Mouse (Mus musculus): ENCODE measurements at regions not wholly inside any gene's neighbourhood (a gene's known extent, or its start where the extent isn't known, plus 50 kb on each side); places are given as distances from the start of the nearest gene placed in this dataset.

GRCm38 (mm10) chr17:47210441-47211196 lies 158.1 kb upstream of the Mrps10 start:
- no peaks in the 10 kb centered on the region for H3K36me3 ChIP-seq (ENCODE audit: control insufficient read depth, insufficient read depth, low read length)
- no peaks in the 10 kb centered on the region for H3K27me3 ChIP-seq (replicated peaks; ENCODE audit: control insufficient read depth, insufficient read depth, low read length)
- DNase-seq, result no peak
- H3K4me1 ChIP-seq (ENCODE audit: control insufficient read depth, insufficient read depth, low read length), result no peaks in the 10 kb centered on the region
- WGBS, result 83% methylated on average over 22 of the region's 22 CpGs
- no peak for TF ChIP-seq CTCF (conservative IDR thresholded peaks at IDR 0.05; ENCODE audit: insufficient read depth, insufficient read length, low read depth, low read length)
- no peak for TF ChIP-seq POLR2A (IDR thresholded peaks at IDR 0.05; ENCODE audit: low read depth, low read length)
- no peak overlapping the region for H3K4me3 ChIP-seq (ENCODE audit: insufficient read depth, low read depth, low read length)
- H3K27ac ChIP-seq (ENCODE audit: insufficient read depth, low read depth, low read length), result no peak overlapping the region

GRCm38 (mm10) chr17:47208886-47209585 lies 159.7 kb upstream of the Mrps10 start:
- H3K4me3 ChIP-seq (ENCODE audit: insufficient read depth, low read depth, low read length), result no peak overlapping the region
- no peaks in the 10 kb centered on the region for H3K4me1 ChIP-seq (ENCODE audit: control insufficient read depth, insufficient read depth, low read length)
- no peaks in the 10 kb centered on the region for H3K36me3 ChIP-seq (ENCODE audit: control insufficient read depth, insufficient read depth, low read length)
- no peak overlapping the region for H3K27ac ChIP-seq (ENCODE audit: insufficient read depth, low read depth, low read length)
- DNase-seq, result no peak
- no peak for TF ChIP-seq CTCF (conservative IDR thresholded peaks at IDR 0.05; ENCODE audit: insufficient read depth, insufficient read length, low read depth, low read length)
- TF ChIP-seq POLR2A (IDR thresholded peaks at IDR 0.05; ENCODE audit: low read depth, low read length), result no peak
- H3K27me3 ChIP-seq (replicated peaks; ENCODE audit: control insufficient read depth, insufficient read depth, low read length), result no peaks in the 10 kb centered on the region
- WGBS, result 89% methylated on average over 16 of the region's 16 CpGs

DNA sequence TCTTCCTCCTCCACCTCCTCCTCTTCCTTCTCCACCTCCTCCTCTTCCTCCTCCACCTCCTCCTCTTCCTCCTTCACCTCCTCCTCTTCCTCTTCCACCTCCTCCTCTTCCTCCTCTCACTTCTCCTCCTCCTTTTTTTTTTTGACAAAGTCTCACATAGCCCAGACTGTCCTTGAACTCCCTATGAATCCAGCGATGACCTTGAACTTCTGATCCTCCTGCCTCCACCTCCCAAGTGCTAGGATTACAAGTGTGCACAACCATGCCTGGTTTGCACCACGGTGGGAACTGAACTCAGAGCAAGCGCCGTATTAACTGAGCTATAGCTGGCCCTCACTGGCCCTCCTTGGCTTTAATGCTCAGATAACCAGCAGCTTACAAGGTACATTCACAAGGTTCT lies 161.2 kb upstream of the Mrps10 start:
- DNase-seq, result no peak
- TF ChIP-seq POLR2A (IDR thresholded peaks at IDR 0.05; ENCODE audit: low read depth, low read length) (no peak), CTCF (conservative IDR thresholded peaks at IDR 0.05; ENCODE audit: insufficient read depth, insufficient read length, low read depth, low read length) (no peak)
- WGBS, result 92% methylated on average over 4 of the region's 4 CpGs

GRCm38 (mm10) chr17:47204470-47205162 lies 164.1 kb upstream of the Mrps10 start:
- Histone ChIP-seq H3K4me3 (ENCODE audit: insufficient read depth, low read depth, low read length) (no peak overlapping the region), H3K36me3 (ENCODE audit: control insufficient read depth, insufficient read depth, low read length) (no peaks in the 10 kb centered on the region), H3K27ac (ENCODE audit: insufficient read depth, low read depth, low read length) (no peak overlapping the region), H3K27me3 (replicated peaks; ENCODE audit: control insufficient read depth, insufficient read depth, low read length) (no peaks in the 10 kb centered on the region), H3K4me1 (ENCODE audit: control insufficient read depth, insufficient read depth, low read length) (no peaks in the 10 kb centered on the region)
- DNase-seq, result no peak
- 59% methylated on average over 7 of the region's 7 CpGs for WGBS
- TF ChIP-seq POLR2A (IDR thresholded peaks at IDR 0.05; ENCODE audit: low read depth, low read length) (no peak), CTCF (conservative IDR thresholded peaks at IDR 0.05; ENCODE audit: insufficient read depth, insufficient read length, low read depth, low read length) (no peak)

More for the DNA sequence above, 161.2 kb upstream of the Mrps10 start:
- H3K27me3 ChIP-seq (replicated peaks; ENCODE audit: control insufficient read depth, insufficient read depth, low read length), result no peaks in the 10 kb centered on the region
- H3K4me1 ChIP-seq (ENCODE audit: control insufficient read depth, insufficient read depth, low read length), result no peaks in the 10 kb centered on the region
- no peak overlapping the region for H3K27ac ChIP-seq (ENCODE audit: insufficient read depth, low read depth, low read length)
- H3K36me3 ChIP-seq (ENCODE audit: control insufficient read depth, insufficient read depth, low read length), result no peaks in the 10 kb centered on the region
- H3K4me3 ChIP-seq (ENCODE audit: insufficient read depth, low read depth, low read length), result no peak overlapping the region

GRCm38 (mm10) chr17:47199206-47199605 lies 169.5 kb upstream of the Mrps10 start:
- WGBS, result 81% methylated on average over 10 of the region's 10 CpGs
- H3K27me3 ChIP-seq (replicated peaks; ENCODE audit: control insufficient read depth, insufficient read depth, low read length), result no peaks in the 10 kb centered on the region
- DNase-seq, result no peak
- no peak for TF ChIP-seq POLR2A (IDR thresholded peaks at IDR 0.05; ENCODE audit: low read depth, low read length)
- TF ChIP-seq CTCF (conservative IDR thresholded peaks at IDR 0.05; ENCODE audit: insufficient read depth, insufficient read length, low read depth, low read length), result no peak
- H3K4me3 ChIP-seq (ENCODE audit: insufficient read depth, low read depth, low read length), result no peak overlapping the region
- no peak overlapping the region for H3K27ac ChIP-seq (ENCODE audit: insufficient read depth, low read depth, low read length)
- no peaks in the 10 kb centered on the region for H3K4me1 ChIP-seq (ENCODE audit: control insufficient read depth, insufficient read depth, low read length)
- H3K36me3 ChIP-seq (ENCODE audit: control insufficient read depth, insufficient read depth, low read length), result no peaks in the 10 kb centered on the region

DNA sequence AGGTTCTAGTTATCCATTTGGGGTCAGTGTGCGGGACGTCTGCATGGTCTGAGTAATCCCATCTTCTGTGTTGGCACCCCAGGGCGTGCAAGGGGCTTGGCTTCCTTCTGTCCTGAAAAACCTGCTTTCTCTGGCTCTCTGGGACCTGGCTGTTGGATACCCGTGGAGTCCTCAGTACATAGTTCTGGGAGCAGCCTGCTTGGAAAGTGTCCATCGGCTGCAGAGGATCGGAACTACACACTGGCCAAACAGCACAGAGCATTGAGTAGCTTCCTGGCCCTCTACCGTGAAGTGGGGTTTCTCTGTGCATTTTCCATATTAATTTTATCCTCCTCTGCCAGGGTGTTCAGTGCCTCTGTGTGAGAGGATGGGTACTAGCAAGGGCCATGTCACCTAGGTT lies 170.7 kb upstream of the Mrps10 start:
- no peak overlapping the region for H3K4me3 ChIP-seq (ENCODE audit: insufficient read depth, low read depth, low read length)
- H3K4me1 ChIP-seq (ENCODE audit: control insufficient read depth, insufficient read depth, low read length), result no peaks in the 10 kb centered on the region
- no peaks in the 10 kb centered on the region for H3K27me3 ChIP-seq (replicated peaks; ENCODE audit: control insufficient read depth, insufficient read depth, low read length)
- DNase-seq, result no peak
- H3K36me3 ChIP-seq (ENCODE audit: control insufficient read depth, insufficient read depth, low read length), result no peaks in the 10 kb centered on the region
- no peak overlapping the region for H3K27ac ChIP-seq (ENCODE audit: insufficient read depth, low read depth, low read length)
- 43% methylated on average over 7 of the region's 7 CpGs for WGBS
- TF ChIP-seq CTCF (conservative IDR thresholded peaks at IDR 0.05; ENCODE audit: insufficient read depth, insufficient read length, low read depth, low read length), result no peak

- 60% methylated on average over 6 of the region's 6 CpGs for WGBS
Measured at GRCm38 (mm10) chr17:47196992-47197391, 171.7 kb upstream of the Mrps10 start.

More at GRCm38 (mm10) chr17:47196992-47197391, 171.7 kb upstream of the Mrps10 start:
- no peak overlapping the region for H3K27ac ChIP-seq (ENCODE audit: insufficient read depth, low read depth, low read length)
- H3K36me3 ChIP-seq (ENCODE audit: control insufficient read depth, insufficient read depth, low read length), result no peaks in the 10 kb centered on the region
- no peaks in the 10 kb centered on the region for H3K4me1 ChIP-seq (ENCODE audit: control insufficient read depth, insufficient read depth, low read length)
- no peaks in the 10 kb centered on the region for H3K27me3 ChIP-seq (replicated peaks; ENCODE audit: control insufficient read depth, insufficient read depth, low read length)
- DNase-seq, result no peak
- no peak overlapping the region for H3K4me3 ChIP-seq (ENCODE audit: insufficient read depth, low read depth, low read length)
- TF ChIP-seq CTCF (conservative IDR thresholded peaks at IDR 0.05; ENCODE audit: insufficient read depth, insufficient read length, low read depth, low read length) (no peak), POLR2A (IDR thresholded peaks at IDR 0.05; ENCODE audit: low read depth, low read length) (no peak)

All from kidney, adult 2 months (tissue).